Mouse (Mus musculus) liver, adult 2 months (tissue): ENCODE measurements at regions not wholly inside any gene's neighbourhood (a gene's known extent, or its start where the extent isn't known, plus 50 kb on each side); places are given as distances from the start of the nearest gene placed in this dataset.

Source experiments
- CTCF ChIP-seq: fragments of 200-500 bp; IDR thresholded peaks from 2 replicates; pipeline ENCODE4 v1.5.1; 2011; ENCODE audit warnings: low read depth, low read length, control low read depth
- POLR2A ChIP-seq: fragments of 200-500 bp; IDR thresholded peaks from 2 replicates; pipeline ENCODE4 v1.6.1; 2011; ENCODE audit warnings: low read length, control low read depth; ENCODE audit not compliant: insufficient read depth; ENCODE audit errors: extremely low read depth

DNA sequence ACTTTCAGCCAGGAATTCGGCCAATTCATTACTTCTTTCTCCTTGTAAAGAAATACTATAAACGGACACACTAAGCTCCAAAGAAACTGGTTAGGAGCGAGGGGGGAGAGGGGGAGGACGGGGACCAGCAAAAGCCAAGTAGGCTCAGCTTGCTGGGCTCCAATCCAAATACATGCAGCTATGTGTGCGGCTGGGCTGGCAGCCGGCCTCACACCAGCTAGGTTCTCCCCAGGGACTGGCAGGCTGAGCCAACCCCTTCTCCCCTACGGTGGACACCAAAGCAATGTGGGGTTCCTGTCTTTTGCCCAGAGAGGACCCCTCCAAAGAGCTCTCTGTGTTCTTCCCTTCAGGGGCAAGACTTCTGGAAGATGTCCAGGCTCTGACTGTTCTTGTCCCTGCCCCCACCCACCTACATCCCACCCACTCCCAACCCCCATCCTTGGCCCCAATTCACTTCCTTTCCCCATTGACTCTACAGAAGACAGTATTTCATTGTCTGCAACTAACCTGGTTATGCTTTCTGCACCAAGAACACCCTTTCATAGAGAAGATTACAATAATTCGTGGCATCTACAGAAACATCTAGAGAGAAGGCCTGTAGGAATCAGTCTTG lies 77.4 kb upstream of the Fyn start:
- no peak for TF ChIP-seq CTCF
- no peak for TF ChIP-seq POLR2A
